Mouse (Mus musculus) cerebellum, adult 2 months (tissue): ENCODE measurements at regions not wholly inside any gene's neighbourhood (a gene's known extent, or its start where the extent isn't known, plus 50 kb on each side); places are given as distances from the start of the nearest gene placed in this dataset.

Experiments
- CTCF ChIP-seq: fragments of 200-500 bp; IDR thresholded peaks from 2 replicates; pipeline ENCODE4 v1.5.1; 2011; ENCODE audit warnings: low read depth, mild to moderate bottlenecking, control low read depth, low read length, moderate library complexity, borderline replicate concordance; ENCODE audit not compliant: insufficient read depth
- POLR2A ChIP-seq: fragments of 200-500 bp; IDR thresholded peaks from 2 replicates; pipeline ENCODE4 v1.6.1; 2011; ENCODE audit warnings: low read length, control low read depth, borderline replicate concordance; ENCODE audit not compliant: insufficient read depth

DNA sequence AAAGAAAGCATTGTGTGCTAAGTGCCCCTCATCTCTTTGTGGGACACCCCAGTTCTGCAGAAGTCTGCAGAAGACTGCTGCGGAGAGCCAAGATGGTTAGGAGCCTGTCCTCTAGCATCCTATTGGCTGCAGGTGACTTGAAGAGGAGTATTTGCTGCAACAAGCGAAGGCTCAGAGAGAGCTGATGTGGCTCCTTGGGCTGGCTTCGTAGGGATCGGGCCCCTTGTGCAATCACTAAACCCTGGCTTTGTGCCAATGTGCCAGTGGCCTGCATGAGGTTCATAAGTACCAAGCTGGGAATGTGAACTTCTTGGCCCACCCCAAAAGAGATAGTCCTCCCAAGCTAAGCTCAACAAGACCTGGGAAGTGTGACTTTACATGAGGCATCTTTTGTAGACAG, 174.9 kb downstream of the Zfp36l1 start:
- TF ChIP-seq CTCF, result no peak
- TF ChIP-seq POLR2A, result no peak
